ENCODE assay signal across 9 mouse cellular contexts in genomic region chr2:170154301-170154721, GRCm38 (mm10). TPM values are rescaled to one million over a fixed set of nuclear protein-coding genes. Genes with fewer than 3 reads are reported as not detected.
DNase-seq lines count a peak whose midpoint lies in the region; ATAC-seq and TF ChIP-seq lines count a peak whose summit lies in the region.
"Had no signal": no experiment of that assay in that cellular context is flagged by ENCODE, and none has a peak within 500 bp of the region (broad histone marks: within the 10 kb centered on the region; RNA-seq: fewer than 3 reads in every experiment).

No protein-coding gene starts in this region.

- peaks cover 11% of the 10 kb centered on the region for H3K4me1 ChIP-seq in heart, postnatal 0 days (ENCODE audit: control insufficient read depth, insufficient read depth)
- peaks cover 28% of the 10 kb centered on the region for H3K4me1 ChIP-seq in bone marrow macrophage, adult 2 months (ENCODE audit: control insufficient read depth, insufficient read depth, low read length)
- peaks cover 10% of the 10 kb centered on the region for H3K4me1 ChIP-seq in hindbrain, embryonic 16.5 days (ENCODE audit: control insufficient read depth, insufficient read depth, low read depth, low read length)
- peaks cover 22% of the 10 kb centered on the region for H3K4me1 ChIP-seq in midbrain, embryonic 15.5 days

- peak; percentile 21 for DNase-seq in heart, postnatal 0 days (ENCODE audit: low spot score)
- DNase-seq in heart, adult 9 months (ENCODE audit: low spot score in 2 of 2) = no peak
- DNase-seq in adipocyte (ENCODE audit: low spot score) = no peak
- DNase-seq in urinary bladder, adult 18-20 months (ENCODE audit: low spot score in 2 of 2) = no peak

- H3K9ac ChIP-seq in heart, postnatal 0 days (replicated peaks; ENCODE audit: low read depth, low read length) = peak overlapping the region; percentile 61; the same call in 1 of the 2 replicates
- H3K9ac ChIP-seq in hindbrain, embryonic 16.5 days (ENCODE audit: low read depth, low read length) = no peak overlapping the region
- H3K9ac ChIP-seq in midbrain, embryonic 15.5 days = no peak overlapping the region

- no peak for TF ChIP-seq CTCF in heart, postnatal 0 days (IDR thresholded peaks at IDR 0.05; ENCODE audit: low read depth)
- no peak for TF ChIP-seq CTCF in bone marrow macrophage, adult 2 months (IDR thresholded peaks at IDR 0.05; ENCODE audit: low read depth, low read length)

- WGBS in heart, postnatal 0 days = 19% methylated on average over 6 of the region's 6 CpGs
- 27% methylated on average over 6 of the region's 6 CpGs for WGBS in hindbrain, embryonic 16.5 days
- 21% methylated on average over 6 of the region's 6 CpGs for WGBS in midbrain, embryonic 15.5 days

- peak overlapping the region; percentile 73 for H3K4me2 ChIP-seq in heart, postnatal 0 days (ENCODE audit: low read depth, low read length)
- H3K4me2 ChIP-seq in hindbrain, embryonic 16.5 days (ENCODE audit: low read length) = peak overlapping the region; percentile 68
- H3K4me2 ChIP-seq in midbrain, embryonic 15.5 days = peak overlapping the region; percentile 52

- no peak for TF ChIP-seq POLR2A in bone marrow macrophage, adult 2 months (IDR thresholded peaks at IDR 0.05; ENCODE audit: borderline replicate concordance, low read depth, low read length)

- no peak for TF ChIP-seq EP300 in heart, postnatal 0 days (IDR thresholded peaks at IDR 0.05; ENCODE audit: low read depth)

- no peaks in the 10 kb centered on the region for H3K9me3 ChIP-seq in heart, postnatal 0 days (replicated peaks; ENCODE audit: control insufficient read depth, low read length)
- no peaks in the 10 kb centered on the region for H3K9me3 ChIP-seq in hindbrain, embryonic 16.5 days (ENCODE audit: control insufficient read depth, low read length)
- no peaks in the 10 kb centered on the region for H3K9me3 ChIP-seq in midbrain, embryonic 15.5 days

- H3K36me3 ChIP-seq in heart, postnatal 0 days (replicated peaks; ENCODE audit: control insufficient read depth, insufficient read depth, low read length) = no peaks in the 10 kb centered on the region
- H3K36me3 ChIP-seq in hindbrain, embryonic 16.5 days (ENCODE audit: control insufficient read depth, insufficient read depth, low read length) = no peaks in the 10 kb centered on the region
- no peaks in the 10 kb centered on the region for H3K36me3 ChIP-seq in midbrain, embryonic 15.5 days (replicated peaks)

- no peaks in the 10 kb centered on the region for H3K27me3 ChIP-seq in heart, postnatal 0 days (ENCODE audit: control insufficient read depth, insufficient read depth, low read length)
- H3K27me3 ChIP-seq in hindbrain, embryonic 16.5 days (replicated peaks; ENCODE audit: control insufficient read depth, insufficient read depth, low read length) = no peaks in the 10 kb centered on the region; the same call in 1 of the 2 replicates
- no peaks in the 10 kb centered on the region for H3K27me3 ChIP-seq in midbrain, embryonic 15.5 days (replicated peaks)
- H3K27me3 ChIP-seq: Patski had no signal

- no peak for ATAC-seq in heart, postnatal 0 days (ENCODE audit: insufficient read depth, low read depth)
- no peak for ATAC-seq in hindbrain, embryonic 16.5 days
- no peak for ATAC-seq in midbrain, embryonic 15.5 days (replicated peaks)
- ATAC-seq in erythroid progenitor cell, adult 5-6 weeks (replicated peaks; ENCODE audit: low FRiP score, poor library complexity, severe bottlenecking) = no peak

- peak overlapping the region; percentile 51; the same call in 1 of the 2 replicates for H3K4me3 ChIP-seq in heart, postnatal 0 days (ENCODE audit: low read depth, low read length)
- H3K4me3 ChIP-seq in bone marrow macrophage, adult 2 months (ENCODE audit: insufficient read depth, low read length) = no peak overlapping the region
- H3K4me3 ChIP-seq in hindbrain, embryonic 16.5 days (ENCODE audit: low read length) = no peak overlapping the region
- no peak overlapping the region for H3K4me3 ChIP-seq in midbrain, embryonic 15.5 days

- H3K27ac ChIP-seq in heart, postnatal 0 days (ENCODE audit: low read depth) = peak overlapping the region; percentile 87
- H3K27ac ChIP-seq in bone marrow macrophage, adult 2 months (ENCODE audit: insufficient read depth, low read depth, low read length) = peak overlapping the region; percentile 99
- H3K27ac ChIP-seq in hindbrain, embryonic 16.5 days (ENCODE audit: low read depth, low read length) = no peak overlapping the region
- H3K27ac ChIP-seq in midbrain, embryonic 15.5 days = no peak overlapping the region

RNA-seq across cellular contexts. Expression of gene Zfp217, which starts 6.4 kb away (rescaled TPM):
- 9.8 and 10.1 TPM in 2 replicates for total RNA-seq in heart, postnatal 0 days (2014; rRNA removed; ENCODE audit: low replicate concordance)
- 1.9 and 2.1 TPM in 2 replicates for polyA plus RNA-seq in heart, postnatal 0 days (2015; fragmentation: Nextera tagmentation; extraction: Ambion mirVana)
- 44.0 and 45.3 TPM in 2 replicates for polyA plus RNA-seq in bone marrow macrophage, adult 2 months (2012; ENCODE audit: insufficient read depth, insufficient read length, missing spikeins)
- 0.92 and 1.0 TPM in 2 replicates for polyA plus RNA-seq in hindbrain, embryonic 16.5 days (2015; fragmentation: Nextera tagmentation; extraction: Ambion mirVana)
- 1.4 TPM in 2 replicates for polyA plus RNA-seq in midbrain, embryonic 15.5 days (2015; fragmentation: Nextera tagmentation; extraction: Ambion mirVana)
- total RNA-seq in erythroid progenitor cell, adult 5-6 weeks (2015; ENCODE audit: low replicate concordance) = 19.7 and 20.9 TPM in 2 replicates
- total RNA-seq in erythroid progenitor cell, adult 5-6 weeks (2017; ENCODE audit: low replicate concordance) = 25.7 and 33.9 TPM in 2 replicates

Comparison
In these comparisons a context has a peak if more than half of its experiments do, and no peak if none do; other contexts are left out.
1. H3K27ac ChIP-seq: peak in heart, postnatal 0 days (single experiment) and bone marrow macrophage, adult 2 months (single experiment); none in hindbrain, embryonic 16.5 days (single experiment) and midbrain, embryonic 15.5 days (single experiment).
2. RNA of gene Zfp217, which starts 6.4 kb away (polyA plus RNA-seq): 44.0 to 45.3 TPM in bone marrow macrophage, adult 2 months; 1.9 to 2.1 TPM in heart, postnatal 0 days, 1.4 TPM in midbrain, embryonic 15.5 days and 0.92 to 1.0 TPM in hindbrain, embryonic 16.5 days; every median in the first group is over 10 times any median in the second.
3. Peak in every context shown above with its lines, with median percentiles within 50 percentile points of each other: H3K4me2 ChIP-seq.